Mouse (Mus musculus): ENCODE measurements around the gene Tubb3. TPM values are rescaled to one million over a fixed set of nuclear protein-coding genes. Genes with fewer than 3 reads are reported as not detected.

Tubb3 gene
- polyA plus RNA-seq (2017; shearing (Covaris generic)), result 0.33 TPM

DNA sequence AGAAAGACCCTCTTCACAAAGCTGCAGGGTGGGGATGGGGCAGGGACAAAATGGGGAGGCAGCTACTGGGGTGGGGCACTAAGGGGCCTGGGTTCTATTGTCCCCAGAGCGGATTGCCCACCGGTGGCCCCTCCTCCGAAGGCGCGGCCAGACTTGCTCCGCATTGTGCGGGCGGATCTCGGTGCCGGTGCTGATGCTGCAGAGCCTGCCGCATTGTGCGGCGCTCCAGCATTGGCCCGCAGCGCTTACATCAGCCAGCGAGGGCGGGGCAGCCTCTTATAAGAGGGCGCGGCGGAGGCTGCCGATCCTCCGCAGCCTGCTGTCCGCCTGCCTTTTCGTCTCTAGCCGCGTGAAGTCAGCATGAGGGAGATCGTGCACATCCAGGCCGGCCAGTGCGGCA, at the start of gene Tubb3:
TSS of gene Tubb3 (plus strand) at position 179 of the 400 bp plus-strand sequence.

DNA sequence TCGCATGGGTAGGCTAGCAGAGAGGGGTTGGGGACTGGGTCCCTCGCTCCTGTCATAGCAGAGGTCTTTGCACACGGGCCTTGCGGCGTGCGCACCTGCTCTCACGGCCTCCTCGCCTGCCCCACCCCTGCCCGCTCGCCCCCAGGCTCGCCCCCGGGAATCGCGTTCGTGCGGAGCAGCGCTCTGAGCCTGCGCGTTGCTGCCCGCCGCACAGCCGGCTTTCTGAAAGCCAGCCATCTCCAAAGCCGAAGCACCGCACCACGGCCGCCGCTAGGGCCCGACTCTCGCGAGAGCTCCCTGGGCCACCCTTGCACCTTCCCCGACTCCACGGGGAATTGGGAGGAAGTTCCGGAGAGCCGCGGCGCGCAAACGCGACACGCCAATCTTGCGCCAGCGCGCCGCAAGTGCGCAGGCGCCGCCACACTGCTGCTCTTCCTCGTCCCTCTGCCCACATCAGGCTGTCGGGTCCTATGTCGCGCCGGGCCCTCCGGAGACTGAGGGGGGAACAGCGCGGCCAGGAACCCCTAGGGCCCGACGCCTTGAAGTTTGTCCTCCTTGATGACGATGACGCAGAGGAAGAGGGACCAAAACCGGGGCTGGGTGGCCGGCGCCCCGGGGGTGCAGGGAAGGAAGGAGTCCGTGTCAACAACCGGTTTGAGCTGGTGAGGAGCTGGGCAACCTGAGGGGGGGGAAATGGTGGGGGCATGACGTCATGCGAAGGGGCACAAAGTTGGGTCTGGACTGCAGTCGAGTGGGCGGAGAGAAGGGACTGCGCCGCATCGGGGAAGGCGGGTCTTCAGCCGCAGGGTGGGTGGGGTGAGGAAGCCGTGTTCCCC, 37.6 kb upstream of the Tubb3 start, which contains the start of gene Tcf25:
TSS of gene Tcf25 (plus strand) at position 351 of the 836 bp plus-strand sequence.

DNA sequence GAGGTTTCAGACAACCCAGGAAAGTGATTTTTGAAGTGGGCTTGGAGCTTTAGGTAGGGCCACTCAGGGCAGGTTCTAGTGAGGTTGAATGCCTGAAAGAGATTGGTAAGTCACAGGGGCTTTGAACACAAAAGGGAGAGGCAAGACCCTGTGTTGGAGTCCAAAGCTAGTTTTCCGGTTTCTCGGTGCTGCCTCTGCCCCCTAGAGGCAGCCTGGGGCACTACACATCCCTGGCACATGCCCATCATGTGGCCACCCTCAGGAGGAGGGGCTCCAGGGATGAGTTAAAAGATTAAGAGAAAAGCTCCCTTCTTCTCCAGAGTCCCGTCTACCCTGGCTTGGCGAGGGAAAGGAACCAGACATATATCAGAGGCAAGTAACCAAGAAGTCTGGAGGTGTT, 4.4 kb upstream of the Tubb3 start, which contains the start of gene Mc1r:
TSS of gene Mc1r (plus strand) at position 322 of the 400 bp plus-strand sequence.

DNA sequence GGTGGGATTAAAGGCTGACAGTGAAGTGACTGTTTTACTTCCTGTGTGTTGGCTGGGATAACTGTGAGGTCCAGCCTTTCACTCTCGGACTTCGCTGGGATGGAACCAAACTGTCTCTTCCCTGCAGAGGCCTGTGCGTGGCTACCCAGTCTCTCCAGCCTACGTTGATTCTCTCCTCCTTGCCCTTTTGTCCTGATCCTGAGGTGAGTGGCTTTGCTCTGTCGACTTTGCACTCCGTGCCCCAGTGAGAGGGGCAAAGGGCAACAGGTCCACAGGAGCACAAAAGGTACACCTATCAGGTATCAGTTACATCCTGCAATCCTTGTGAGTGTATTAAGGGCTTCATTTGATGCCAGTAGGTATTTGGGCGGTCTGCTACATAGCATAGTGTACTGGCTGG, 12.2 kb downstream of the Tubb3 start, which contains the start of gene Def8:
TSS of gene Def8 (plus strand) at position 87 of the 400 bp plus-strand sequence.

Other genes starting within 250 kb of the Tubb3 start
- gene Dpep1, start 225.2 kb upstream of the Tubb3 start, polyA plus RNA-seq (2017; shearing (Covaris generic)), result not detected
- 264 TPM for gene Chmp1a, start 198.7 kb upstream of the Tubb3 start, polyA plus RNA-seq (2017; shearing (Covaris generic))
- not detected for gene Spata33, start 198.6 kb upstream of the Tubb3 start, polyA plus RNA-seq (2017; shearing (Covaris generic))
- gene Cdk10, start 186.6 kb upstream of the Tubb3 start, polyA plus RNA-seq (2017; shearing (Covaris generic)), result 26.3 TPM
- gene Spata2l, start 175.2 kb upstream of the Tubb3 start, polyA plus RNA-seq (2017; shearing (Covaris generic)), result 6.6 TPM
- gene Zfp276, start 157.2 kb upstream of the Tubb3 start, polyA plus RNA-seq (2017; shearing (Covaris generic)), result 13.7 TPM
- 16.4 TPM for gene Vps9d1, start 157.1 kb upstream of the Tubb3 start, polyA plus RNA-seq (2017; shearing (Covaris generic))
- 7.4 TPM for gene Fanca, start 92.8 kb upstream of the Tubb3 start, polyA plus RNA-seq (2017; shearing (Covaris generic))
- gene Spire2, start 78.7 kb upstream of the Tubb3 start, polyA plus RNA-seq (2017; shearing (Covaris generic)), result not detected
- 356 TPM for gene Tcf25, start 37.7 kb upstream of the Tubb3 start, polyA plus RNA-seq (2017; shearing (Covaris generic))
- gene Mc1r, start 4.3 kb upstream of the Tubb3 start, polyA plus RNA-seq (2017; shearing (Covaris generic)), result 0.07 TPM
- 19.8 TPM for gene Def8, start 12.1 kb downstream of the Tubb3 start, polyA plus RNA-seq (2017; shearing (Covaris generic))
- gene Afg3l1, start 66.5 kb downstream of the Tubb3 start, polyA plus RNA-seq (2017; shearing (Covaris generic)), result 65.8 TPM
- not detected for gene Dbndd1, start 104.0 kb downstream of the Tubb3 start, polyA plus RNA-seq (2017; shearing (Covaris generic))
- gene Gas8, start 107.4 kb downstream of the Tubb3 start, polyA plus RNA-seq (2017; shearing (Covaris generic)), result 8.3 TPM
- not detected for gene Rhou, start 242.5 kb downstream of the Tubb3 start, polyA plus RNA-seq (2017; shearing (Covaris generic))

Data from CD4-positive, CD25-positive, alpha-beta regulatory T cell, adult 9 weeks (primary cell).